Mouse (Mus musculus): ENCODE measurements around the gene Eml2. TPM values are rescaled to one million over a fixed set of nuclear protein-coding genes. Genes with fewer than 3 reads are reported as not detected.

Eml2 gene
- 9.4 and 12.3 TPM in 2 replicates for polyA plus RNA-seq (2015; fragmentation: Nextera tagmentation; extraction: Ambion mirVana)

DNA sequence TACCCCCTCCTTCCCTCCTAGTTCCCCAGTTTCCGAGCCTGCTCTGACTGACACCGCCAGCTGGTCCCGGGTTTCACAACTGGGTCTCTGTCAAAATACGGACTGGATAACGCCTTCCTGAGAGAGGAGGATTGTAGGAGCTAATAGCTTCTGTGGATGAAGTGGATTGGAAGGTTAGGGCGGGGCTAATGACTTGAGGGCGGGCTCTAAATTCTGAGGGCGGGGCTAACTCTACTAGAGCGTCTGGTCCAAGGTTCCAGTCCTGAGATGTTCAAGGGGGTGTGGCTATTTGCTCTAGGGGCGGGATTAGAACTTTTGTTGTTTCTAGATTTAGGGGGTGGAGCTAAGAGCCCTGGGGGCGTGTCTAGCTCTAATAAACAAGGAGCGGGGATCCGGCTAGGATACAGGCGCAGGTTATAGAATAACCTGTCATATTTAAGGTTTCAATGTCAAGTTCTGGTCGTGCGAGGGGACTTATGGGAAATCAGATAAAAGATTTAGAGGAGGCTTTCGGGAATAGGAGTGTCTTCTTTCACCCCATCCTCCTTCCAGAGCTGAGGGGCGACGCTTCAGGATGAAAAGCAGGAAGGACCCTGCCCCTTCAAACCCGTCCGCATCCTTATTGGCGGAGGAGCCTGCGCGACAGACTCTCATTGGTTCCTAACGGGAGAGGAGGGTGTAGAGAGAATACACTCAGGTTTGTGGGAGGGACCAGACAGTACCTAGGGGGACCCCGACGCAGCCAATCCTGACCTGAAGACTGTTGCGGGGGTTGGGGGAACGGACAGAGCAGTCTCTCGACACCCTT, at the start of gene Eml2:
Eml2 (plus strand) TSS at position 714 of the 808 bp plus-strand sequence.
- Histone ChIP-seq H3K4me1 (ENCODE audit: control insufficient read depth, insufficient read depth, low read depth, low read length) (peaks cover 19% of the 10 kb centered on the region), H3K9me3 (ENCODE audit: control insufficient read depth, low read length) (no peaks in the 10 kb centered on the region), H3K9ac (ENCODE audit: low read depth, low read length) (peak within 1 kb of the TSS; percentile 69), H3K36me3 (ENCODE audit: control insufficient read depth, insufficient read depth, low read length) (no peaks in the 10 kb centered on the region), H3K27ac (ENCODE audit: low read depth, low read length) (peak within 1 kb of the TSS; percentile 73), H3K27me3 (replicated peaks; ENCODE audit: control insufficient read depth, insufficient read depth, low read length) (peaks cover 5% of the 10 kb centered on the region), H3K4me2 (ENCODE audit: low read length) (peak within 1 kb of the TSS; percentile 81), H3K4me3 (ENCODE audit: low read length) (peak within 1 kb of the TSS; percentile 66)
- peak; percentile 95 for ATAC-seq
- 1% methylated on average over 28 of the region's 30 CpGs for WGBS

DNA sequence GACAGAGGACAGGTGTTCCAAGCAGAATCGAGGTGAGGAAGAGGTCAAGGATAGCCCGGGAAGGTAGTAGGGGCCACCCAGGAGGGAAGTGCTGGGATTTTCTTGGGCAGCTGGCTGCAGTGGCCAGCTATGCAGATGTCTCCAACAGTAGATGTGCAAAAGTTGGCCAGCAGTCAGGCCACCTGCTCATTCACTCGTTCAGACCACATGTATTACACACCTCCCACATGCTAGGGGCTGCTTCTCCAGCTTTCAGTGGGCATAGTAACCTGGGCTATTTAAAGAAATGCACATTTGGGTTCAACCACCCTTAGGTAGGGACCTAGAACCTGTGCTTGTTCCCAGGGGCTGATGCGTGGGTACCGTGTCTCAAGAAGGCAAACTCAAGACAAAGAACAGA, 48.5 kb upstream of the Eml2 start:
- WGBS: 92% methylated on average over 5 of the region's 5 CpGs
- H3K4me2 ChIP-seq (ENCODE audit: low read length): no peak overlapping the region
- H3K9me3 ChIP-seq (ENCODE audit: control insufficient read depth, low read length): no peaks in the 10 kb centered on the region
- H3K27me3 ChIP-seq (replicated peaks; ENCODE audit: control insufficient read depth, insufficient read depth, low read length): no peaks in the 10 kb centered on the region
- no peak for ATAC-seq
- H3K36me3 ChIP-seq (ENCODE audit: control insufficient read depth, insufficient read depth, low read length): no peaks in the 10 kb centered on the region
- no peak overlapping the region for H3K27ac ChIP-seq (ENCODE audit: low read depth, low read length)
- H3K4me1 ChIP-seq (ENCODE audit: control insufficient read depth, insufficient read depth, low read depth, low read length): peaks cover 4% of the 10 kb centered on the region; the same call in 1 of the 2 replicates
- no peak overlapping the region for H3K4me3 ChIP-seq (ENCODE audit: low read length)
- H3K9ac ChIP-seq (ENCODE audit: low read depth, low read length): no peak overlapping the region

DNA sequence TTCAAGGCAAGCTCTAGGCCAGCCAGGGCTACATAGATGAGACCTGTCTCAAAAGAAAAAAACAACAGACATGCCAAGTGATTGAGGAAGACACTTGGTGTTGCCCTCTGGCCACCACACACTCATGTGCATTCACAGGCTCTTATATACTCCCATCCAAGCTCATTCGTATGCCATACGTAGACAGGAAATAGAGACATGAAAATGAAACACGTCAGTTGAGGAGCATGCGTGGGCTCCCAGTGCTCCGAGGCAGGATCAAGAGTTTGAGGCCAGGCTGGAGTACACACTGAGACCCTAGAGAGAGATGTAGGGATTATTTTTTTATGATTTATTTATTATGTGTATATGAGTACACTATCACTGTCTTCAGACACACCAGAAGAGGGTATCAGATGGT, 46.8 kb upstream of the Eml2 start:
- Histone ChIP-seq H3K27ac (ENCODE audit: low read depth, low read length) (no peak overlapping the region), H3K9ac (ENCODE audit: low read depth, low read length) (0 out of 2 replicates have a peak overlapping the region, but pooled peaks have one; percentile 11), H3K36me3 (ENCODE audit: control insufficient read depth, insufficient read depth, low read length) (no peaks in the 10 kb centered on the region), H3K9me3 (ENCODE audit: control insufficient read depth, low read length) (no peaks in the 10 kb centered on the region), H3K4me2 (ENCODE audit: low read length) (no peak overlapping the region), H3K4me3 (ENCODE audit: low read length) (no peak overlapping the region), H3K4me1 (ENCODE audit: control insufficient read depth, insufficient read depth, low read depth, low read length) (peaks cover 4% of the 10 kb centered on the region; the same call in 1 of the 2 replicates), H3K27me3 (replicated peaks; ENCODE audit: control insufficient read depth, insufficient read depth, low read length) (no peaks in the 10 kb centered on the region)
- no peak for ATAC-seq
- WGBS: 94% methylated on average over 5 of the region's 5 CpGs

GRCm38 (mm10) chr7:19130657-19131056, 45.6 kb upstream of the Eml2 start:
- peak overlapping the region; percentile 64 for H3K4me2 ChIP-seq (ENCODE audit: low read length)
- H3K4me1 ChIP-seq (ENCODE audit: control insufficient read depth, insufficient read depth, low read depth, low read length): peaks cover 4% of the 10 kb centered on the region; the same call in 1 of the 2 replicates
- H3K36me3 ChIP-seq (ENCODE audit: control insufficient read depth, insufficient read depth, low read length): peaks cover 3% of the 10 kb centered on the region; the same call in 1 of the 2 replicates
- 42% methylated on average over 4 of the region's 4 CpGs for WGBS
- H3K27ac ChIP-seq (ENCODE audit: low read depth, low read length): peak overlapping the region; percentile 76
- peak overlapping the region; percentile 51 for H3K4me3 ChIP-seq (ENCODE audit: low read length)
- H3K27me3 ChIP-seq (replicated peaks; ENCODE audit: control insufficient read depth, insufficient read depth, low read length): no peaks in the 10 kb centered on the region
- no peak for ATAC-seq
- H3K9ac ChIP-seq (ENCODE audit: low read depth, low read length): peak overlapping the region; percentile 50
- H3K9me3 ChIP-seq (ENCODE audit: control insufficient read depth, low read length): no peaks in the 10 kb centered on the region

DNA sequence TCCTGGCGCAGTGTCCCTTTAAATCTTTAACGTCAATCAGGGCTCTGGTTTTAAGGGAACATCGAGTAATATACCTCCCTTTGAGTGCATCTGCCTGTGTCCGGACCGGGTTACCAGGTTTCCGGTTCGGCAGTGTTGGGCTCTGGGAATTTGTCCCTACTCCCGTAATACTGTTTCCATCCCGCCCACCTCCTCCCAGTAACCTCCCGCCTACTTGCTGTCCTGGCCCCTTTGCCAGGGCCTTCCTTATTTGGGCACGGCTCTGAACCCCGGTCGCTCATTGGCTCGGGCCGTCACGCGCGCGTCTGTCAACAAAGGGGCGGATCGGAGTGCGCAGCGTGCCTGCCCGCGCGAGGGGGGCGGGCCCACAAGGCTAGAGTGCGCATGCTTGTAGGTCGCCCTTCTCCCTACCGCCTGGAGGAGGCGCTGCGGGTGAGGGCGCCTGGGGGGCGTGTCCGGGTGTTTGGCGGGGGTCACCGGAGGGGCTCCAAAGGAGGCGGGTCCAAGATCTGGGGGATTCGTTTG, 44.8 kb upstream of the Eml2 start:
- Histone ChIP-seq H3K36me3 (ENCODE audit: control insufficient read depth, insufficient read depth, low read length) (peaks cover 10% of the 10 kb centered on the region), H3K9ac (ENCODE audit: low read depth, low read length) (peak overlapping the region; percentile 65), H3K4me3 (ENCODE audit: low read length) (peak overlapping the region; percentile 51), H3K27me3 (replicated peaks; ENCODE audit: control insufficient read depth, insufficient read depth, low read length) (no peaks in the 10 kb centered on the region), H3K27ac (ENCODE audit: low read depth, low read length) (peak overlapping the region; percentile 78), H3K9me3 (ENCODE audit: control insufficient read depth, low read length) (no peaks in the 10 kb centered on the region), H3K4me2 (ENCODE audit: low read length) (peak overlapping the region; percentile 64), H3K4me1 (ENCODE audit: control insufficient read depth, insufficient read depth, low read depth, low read length) (peaks cover 4% of the 10 kb centered on the region; the same call in 1 of the 2 replicates)
- under 1% methylated on average over 39 of the region's 39 CpGs for WGBS
- peak; percentile 99 for ATAC-seq

DNA sequence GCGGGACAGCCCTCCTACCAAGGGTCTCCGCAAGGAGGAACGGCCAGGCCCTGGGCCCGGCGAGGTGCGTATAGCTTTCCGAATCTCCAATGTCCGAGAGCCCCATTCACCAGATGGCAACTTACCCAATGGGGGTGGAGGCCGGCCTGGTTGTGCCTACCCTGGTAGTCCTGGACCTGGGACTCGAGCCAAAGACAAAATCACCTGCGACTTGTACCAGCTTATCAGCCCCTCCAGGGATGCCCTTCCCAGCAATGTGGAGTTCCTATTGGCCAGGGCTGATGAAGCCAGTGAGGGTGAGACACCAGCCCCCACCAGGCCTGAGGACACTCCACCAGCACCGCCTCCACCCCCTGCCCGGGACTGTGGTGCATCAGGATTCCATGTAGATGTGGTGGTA, 40.1 kb upstream of the Eml2 start:
- H3K27me3 ChIP-seq (replicated peaks; ENCODE audit: control insufficient read depth, insufficient read depth, low read length): no peaks in the 10 kb centered on the region
- no peak overlapping the region for H3K9ac ChIP-seq (ENCODE audit: low read depth, low read length)
- H3K27ac ChIP-seq (ENCODE audit: low read depth, low read length): no peak overlapping the region
- no peaks in the 10 kb centered on the region; the same call in 1 of the 2 replicates for H3K4me1 ChIP-seq (ENCODE audit: control insufficient read depth, insufficient read depth, low read depth, low read length)
- H3K4me2 ChIP-seq (ENCODE audit: low read length): no peak overlapping the region
- 95% methylated on average over 13 of the region's 13 CpGs for WGBS
- no peak overlapping the region for H3K4me3 ChIP-seq (ENCODE audit: low read length)
- no peaks in the 10 kb centered on the region for H3K9me3 ChIP-seq (ENCODE audit: control insufficient read depth, low read length)
- peaks cover 25% of the 10 kb centered on the region for H3K36me3 ChIP-seq (ENCODE audit: control insufficient read depth, insufficient read depth, low read length)
- no peak for ATAC-seq

DNA sequence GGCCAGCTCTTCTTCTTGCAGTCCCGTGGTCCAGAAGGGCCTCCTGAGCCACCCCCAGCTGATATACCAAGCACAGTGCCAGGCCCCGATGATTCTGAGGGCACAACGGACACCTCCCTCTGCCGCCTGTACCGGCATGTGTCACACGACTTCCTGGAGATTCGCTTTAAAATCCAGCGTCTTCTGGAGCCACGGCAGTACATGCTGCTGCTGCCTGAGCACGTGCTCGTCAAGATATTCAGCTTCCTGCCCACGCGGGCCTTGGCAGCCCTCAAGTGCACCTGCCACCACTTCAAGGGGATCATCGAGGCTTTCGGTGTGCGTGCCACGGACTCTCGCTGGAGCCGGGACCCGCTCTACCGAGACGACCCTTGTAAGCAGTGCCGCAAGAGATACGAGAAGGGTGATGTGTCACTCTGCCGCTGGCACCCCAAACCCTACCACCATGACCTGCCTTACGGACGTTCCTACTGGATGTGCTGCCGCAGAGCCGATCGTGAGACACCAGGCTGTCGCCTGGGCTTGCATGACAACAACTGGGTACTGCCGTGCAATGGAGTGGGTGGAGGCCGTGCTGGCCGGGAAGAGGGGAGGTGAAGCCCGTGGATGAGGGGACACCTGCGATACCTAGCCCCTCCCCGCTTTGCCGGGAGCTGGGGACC, 39.4 kb upstream of the Eml2 start:
- H3K9me3 ChIP-seq (ENCODE audit: control insufficient read depth, low read length): no peaks in the 10 kb centered on the region
- H3K27ac ChIP-seq (ENCODE audit: low read depth, low read length): no peak overlapping the region
- H3K9ac ChIP-seq (ENCODE audit: low read depth, low read length): no peak overlapping the region
- H3K4me2 ChIP-seq (ENCODE audit: low read length): no peak overlapping the region
- WGBS: 91% methylated on average over 38 of the region's 38 CpGs
- no peak for ATAC-seq
- H3K4me3 ChIP-seq (ENCODE audit: low read length): no peak overlapping the region
- peaks cover 26% of the 10 kb centered on the region for H3K36me3 ChIP-seq (ENCODE audit: control insufficient read depth, insufficient read depth, low read length)
- no peaks in the 10 kb centered on the region; the same call in 1 of the 2 replicates for H3K4me1 ChIP-seq (ENCODE audit: control insufficient read depth, insufficient read depth, low read depth, low read length)
- H3K27me3 ChIP-seq (replicated peaks; ENCODE audit: control insufficient read depth, insufficient read depth, low read length): no peaks in the 10 kb centered on the region

DNA sequence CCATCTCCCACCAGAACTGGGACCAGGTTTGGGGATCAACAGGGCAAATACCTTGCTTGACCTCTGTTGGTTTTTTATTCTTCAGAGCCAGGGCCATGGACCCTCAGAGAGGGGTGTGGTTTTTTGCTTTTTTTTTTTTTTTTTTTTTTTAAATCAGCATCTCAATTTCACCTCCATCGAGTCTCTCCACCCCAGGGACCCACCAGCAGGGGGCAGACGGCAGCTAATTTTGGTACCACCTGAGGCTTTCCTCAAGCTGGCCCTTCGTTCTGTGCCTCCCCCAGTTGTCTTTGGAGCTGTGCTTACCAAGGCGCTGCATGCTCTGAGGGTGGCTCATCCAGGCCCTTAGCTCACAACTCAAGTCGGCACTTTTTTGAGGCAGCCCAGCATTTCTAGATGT, 38.8 kb upstream of the Eml2 start:
- Histone ChIP-seq H3K4me3 (ENCODE audit: low read length) (no peak overlapping the region), H3K27me3 (replicated peaks; ENCODE audit: control insufficient read depth, insufficient read depth, low read length) (no peaks in the 10 kb centered on the region), H3K4me1 (ENCODE audit: control insufficient read depth, insufficient read depth, low read depth, low read length) (no peaks in the 10 kb centered on the region), H3K9ac (ENCODE audit: low read depth, low read length) (no peak overlapping the region), H3K27ac (ENCODE audit: low read depth, low read length) (no peak overlapping the region), H3K9me3 (ENCODE audit: control insufficient read depth, low read length) (no peaks in the 10 kb centered on the region), H3K4me2 (ENCODE audit: low read length) (no peak overlapping the region), H3K36me3 (ENCODE audit: control insufficient read depth, insufficient read depth, low read length) (peaks cover 26% of the 10 kb centered on the region)
- ATAC-seq: no peak
- 52% methylated on average over 5 of the region's 5 CpGs for WGBS

DNA sequence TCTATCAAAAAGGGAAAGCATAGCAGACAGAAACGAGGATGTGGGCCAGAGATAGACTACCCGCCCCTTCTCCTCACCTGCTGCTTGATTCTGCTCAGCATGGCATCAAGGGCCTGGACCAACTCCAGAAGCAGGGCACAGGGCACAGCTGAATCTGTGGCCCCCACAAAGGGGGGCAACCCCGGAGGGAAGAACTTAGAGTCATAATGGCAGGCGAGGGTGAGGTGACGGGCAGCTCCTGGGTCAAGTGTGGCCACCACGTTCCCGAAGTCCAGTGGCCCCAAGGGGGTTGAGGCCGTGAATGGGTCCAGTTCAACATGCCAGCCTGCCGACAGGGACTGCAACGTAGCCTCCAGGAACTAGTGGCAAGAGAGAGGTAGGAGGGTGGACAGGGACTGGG, 29.4 kb upstream of the Eml2 start:
- Histone ChIP-seq H3K4me2 (ENCODE audit: low read length) (no peak overlapping the region), H3K4me1 (ENCODE audit: control insufficient read depth, insufficient read depth, low read depth, low read length) (peaks cover 16% of the 10 kb centered on the region), H3K9me3 (ENCODE audit: control insufficient read depth, low read length) (no peaks in the 10 kb centered on the region), H3K36me3 (ENCODE audit: control insufficient read depth, insufficient read depth, low read length) (peaks cover 2% of the 10 kb centered on the region; the same call in 1 of the 2 replicates), H3K27me3 (replicated peaks; ENCODE audit: control insufficient read depth, insufficient read depth, low read length) (no peaks in the 10 kb centered on the region), H3K4me3 (ENCODE audit: low read length) (no peak overlapping the region), H3K9ac (ENCODE audit: low read depth, low read length) (no peak overlapping the region), H3K27ac (ENCODE audit: low read depth, low read length) (no peak overlapping the region)
- 87% methylated on average over 10 of the region's 10 CpGs for WGBS
- ATAC-seq: no peak

All from hindbrain, embryonic 16.5 days (tissue).